Mouse (Mus musculus): ENCODE data around the gene Bdnf. TPM values are rescaled to one million over a fixed set of nuclear protein-coding genes. Genes with fewer than 3 reads are reported as not detected.

Gene Bdnf
- polyA plus RNA-seq (2012; rRNA removed), result 4.7 and 4.8 TPM in 2 replicates

DNA sequence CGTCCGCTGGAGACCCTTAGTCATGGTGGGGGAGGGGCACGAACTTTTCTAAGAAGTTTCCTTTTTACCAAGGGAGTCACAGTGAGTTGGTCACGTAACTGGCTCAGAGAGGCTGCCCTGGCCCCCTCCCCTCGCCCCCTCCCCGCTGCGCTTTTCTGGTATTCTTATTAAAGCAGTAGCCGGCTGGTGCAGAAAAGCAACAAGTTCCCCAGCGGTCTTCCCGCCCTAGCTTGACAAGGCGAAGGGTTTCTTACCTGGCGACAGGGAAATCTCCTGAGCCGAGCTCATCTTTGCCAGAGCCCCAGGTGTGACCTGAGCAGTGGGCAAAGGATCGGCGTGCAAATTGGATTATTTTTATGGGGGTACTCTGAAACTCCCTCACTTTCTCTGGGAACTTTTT is at the start of gene Bdnf:
Bdnf (plus strand) TSS at position 169 of the 400 bp plus-strand sequence.
- 1% methylated on average over 15 of the region's 15 CpGs for WGBS
- no peak within 1 kb of the TSS for H3K4me3 ChIP-seq (replicated peaks; ENCODE audit: extremely low read depth, low read depth, low read length)

DNA sequence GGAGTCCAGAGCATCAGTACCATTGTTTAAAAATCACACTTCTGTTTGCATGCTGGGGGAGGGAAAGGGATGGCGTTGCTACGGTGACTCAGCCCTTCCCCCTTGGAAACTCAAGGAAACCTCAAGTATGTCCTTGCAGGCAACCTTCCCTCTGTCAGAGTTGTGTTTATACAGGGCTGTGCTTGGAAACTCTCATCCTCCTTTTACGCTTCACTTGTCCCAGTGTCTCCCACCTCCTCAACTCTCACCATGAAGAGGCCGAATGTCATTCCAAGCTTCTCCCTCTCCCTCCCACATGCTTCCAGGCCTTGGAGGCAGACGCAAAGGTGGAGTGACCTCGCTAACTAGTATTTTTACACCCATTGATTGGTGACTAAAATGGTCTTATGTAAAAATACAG is 47.6 kb upstream of the Bdnf start:
- TF ChIP-seq POLR2A (IDR thresholded peaks at IDR 0.05; ENCODE audit: borderline replicate concordance, extremely low read depth, low read depth, low read length), result no peak
- TF ChIP-seq CTCF (IDR thresholded peaks at IDR 0.05; ENCODE audit: insufficient read depth, low read length), result no peak
- DNase-seq, result no peak
- Histone ChIP-seq H3K4me1 (ENCODE audit: control insufficient read depth, insufficient read depth, low read length) (no peaks in the 10 kb centered on the region), H3K4me3 (replicated peaks; ENCODE audit: extremely low read depth, low read depth, low read length) (no peak overlapping the region)
- 60% methylated on average over 6 of the region's 6 CpGs for WGBS

More for the DNA sequence above, at the start of gene Bdnf:
- no peaks in the 10 kb centered on the region for H3K4me1 ChIP-seq (ENCODE audit: control insufficient read depth, insufficient read depth, low read length)
- no peak for DNase-seq
- TF ChIP-seq POLR2A (IDR thresholded peaks at IDR 0.05; ENCODE audit: borderline replicate concordance, extremely low read depth, low read depth, low read length) (no peak), CTCF (IDR thresholded peaks at IDR 0.05; ENCODE audit: insufficient read depth, low read length) (no peak)

DNA sequence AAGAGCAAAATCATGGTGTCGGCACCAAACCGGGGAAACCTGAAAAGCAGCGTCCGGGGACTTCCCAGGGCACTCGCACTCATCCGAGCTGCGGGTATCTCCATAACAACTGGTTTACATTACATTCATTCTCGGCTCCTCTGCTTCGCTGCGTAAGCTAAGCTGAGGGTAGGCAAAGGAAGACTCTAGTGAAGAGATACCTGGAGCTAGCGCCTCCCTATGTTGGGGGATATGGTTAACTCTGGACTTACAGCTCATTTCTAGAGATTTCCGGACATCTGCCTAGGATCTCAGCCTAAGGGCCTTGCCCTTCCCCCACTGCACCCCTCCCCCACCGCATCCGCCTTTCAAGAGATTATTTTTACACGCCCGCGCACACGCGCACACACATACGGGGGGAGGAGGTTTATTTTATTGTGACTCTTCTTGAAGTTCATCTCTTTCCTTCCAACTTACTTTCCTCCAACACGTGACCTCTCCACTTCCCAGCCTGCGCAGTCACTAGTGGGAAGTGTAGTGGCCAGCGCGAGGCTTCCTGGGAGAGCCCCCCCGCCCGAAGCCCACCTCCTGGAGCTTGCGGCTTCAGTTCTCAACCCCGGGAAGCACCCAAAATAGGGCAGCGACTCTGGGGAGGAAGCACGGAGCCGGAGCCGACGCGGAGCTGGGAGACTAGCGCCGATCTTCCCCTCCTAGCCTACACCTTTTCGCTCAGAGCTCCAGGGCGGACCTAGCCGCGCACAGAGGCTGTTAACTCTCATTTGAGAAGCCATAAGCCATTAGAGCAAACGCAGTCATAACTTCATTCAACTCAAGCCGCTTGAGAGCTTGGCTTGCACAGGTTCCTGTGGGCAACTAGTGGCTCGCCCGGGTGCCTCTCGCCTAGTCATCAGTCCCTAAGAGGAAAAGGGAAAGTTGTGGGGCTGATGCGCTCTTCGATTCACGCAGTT is 718 bp upstream of the Bdnf start:
- H3K4me1 ChIP-seq (ENCODE audit: control insufficient read depth, insufficient read depth, low read length), result no peaks in the 10 kb centered on the region
- WGBS, result 2% methylated on average over 48 of the region's 48 CpGs
- no peak for TF ChIP-seq CTCF (IDR thresholded peaks at IDR 0.05; ENCODE audit: insufficient read depth, low read length)
- H3K4me3 ChIP-seq (replicated peaks; ENCODE audit: extremely low read depth, low read depth, low read length), result no peak overlapping the region
- DNase-seq, result no peak

DNA sequence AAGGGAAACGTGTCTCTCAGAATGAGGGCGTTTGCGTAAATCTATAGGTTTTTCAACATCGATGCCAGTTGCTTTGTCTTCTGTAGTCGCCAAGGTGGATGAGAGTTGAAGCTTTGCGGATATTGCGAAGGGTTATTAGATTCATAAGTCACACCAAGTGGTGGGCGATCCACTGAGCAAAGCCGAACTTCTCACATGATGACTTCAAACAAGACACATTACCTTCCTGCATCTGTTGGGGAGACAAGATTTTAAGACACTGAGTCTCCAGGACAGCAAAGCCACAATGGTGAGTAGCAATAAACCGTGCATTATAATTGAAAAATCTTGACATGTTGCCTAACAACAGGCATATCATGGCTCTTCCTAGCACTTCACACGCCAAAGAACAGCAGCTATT is 551 bp downstream of the Bdnf start:
- DNase-seq, result no peak
- H3K4me3 ChIP-seq (replicated peaks; ENCODE audit: extremely low read depth, low read depth, low read length), result no peak overlapping the region
- 13% methylated on average over 11 of the region's 11 CpGs for WGBS
- TF ChIP-seq CTCF (IDR thresholded peaks at IDR 0.05; ENCODE audit: insufficient read depth, low read length), result no peak
- TF ChIP-seq POLR2A (IDR thresholded peaks at IDR 0.05; ENCODE audit: borderline replicate concordance, extremely low read depth, low read depth, low read length), result no peak
- H3K4me1 ChIP-seq (ENCODE audit: control insufficient read depth, insufficient read depth, low read length), result no peaks in the 10 kb centered on the region

DNA sequence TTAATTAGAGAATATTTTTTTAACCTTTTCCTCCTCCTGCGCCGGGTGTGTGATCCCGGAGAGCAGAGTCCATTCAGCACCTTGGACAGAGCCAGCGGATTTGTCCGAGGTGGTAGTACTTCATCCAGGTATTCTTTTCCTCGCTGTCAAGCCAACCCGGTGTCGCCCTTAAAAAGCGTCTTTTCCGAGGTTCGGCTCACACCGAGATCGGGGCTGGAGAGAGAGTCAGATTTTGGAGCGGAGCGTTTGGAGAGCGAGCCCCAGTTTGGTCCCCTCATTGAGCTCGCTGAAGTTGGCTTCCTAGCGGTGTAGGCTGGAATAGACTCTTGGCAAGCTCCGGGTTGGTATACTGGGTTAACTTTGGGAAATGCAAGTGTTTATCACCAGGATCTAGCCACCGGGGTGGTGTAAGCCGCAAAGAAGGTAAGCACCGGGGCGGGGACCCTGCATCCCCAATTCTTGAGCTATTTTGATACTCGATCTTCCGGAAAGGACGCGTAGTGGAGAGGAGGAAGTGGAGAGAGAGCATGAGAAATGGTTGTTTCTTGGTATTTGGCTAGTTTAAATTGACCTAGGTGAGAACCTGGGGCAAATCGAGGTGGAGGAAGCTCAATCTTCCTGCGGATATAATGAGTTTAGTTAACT is 1.6 kb downstream of the Bdnf start:
- 3% methylated on average over 29 of the region's 29 CpGs for WGBS
- TF ChIP-seq POLR2A (IDR thresholded peaks at IDR 0.05; ENCODE audit: borderline replicate concordance, extremely low read depth, low read depth, low read length), result no peak
- no peak for TF ChIP-seq CTCF (IDR thresholded peaks at IDR 0.05; ENCODE audit: insufficient read depth, low read length)
- Histone ChIP-seq H3K4me1 (ENCODE audit: control insufficient read depth, insufficient read depth, low read length) (no peaks in the 10 kb centered on the region), H3K4me3 (replicated peaks; ENCODE audit: extremely low read depth, low read depth, low read length) (no peak overlapping the region)
- DNase-seq, result no peak

DNA sequence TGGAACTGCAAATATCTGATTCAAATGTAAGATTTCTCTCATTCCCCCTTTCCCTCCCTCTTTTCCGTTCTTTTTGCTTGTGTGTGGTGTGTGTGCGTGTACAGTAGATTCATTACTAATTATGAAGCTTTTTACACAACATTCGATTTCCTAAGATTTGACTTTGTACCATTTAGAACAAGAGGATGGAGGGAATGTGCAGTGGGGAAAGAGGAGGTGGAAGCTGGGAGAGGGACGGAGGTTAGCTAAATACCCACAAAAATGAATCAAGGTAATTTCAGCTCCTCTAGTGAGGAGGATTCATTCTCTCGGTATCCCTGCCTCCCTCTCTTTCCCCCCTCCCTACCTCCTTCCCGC is 2.1 kb downstream of the Bdnf start:
- Histone ChIP-seq H3K4me1 (ENCODE audit: control insufficient read depth, insufficient read depth, low read length) (no peaks in the 10 kb centered on the region), H3K4me3 (replicated peaks; ENCODE audit: extremely low read depth, low read depth, low read length) (no peak overlapping the region)
- no peak for DNase-seq
- WGBS, result 3% methylated on average over 5 of the region's 6 CpGs
- TF ChIP-seq CTCF (IDR thresholded peaks at IDR 0.05; ENCODE audit: insufficient read depth, low read length), result no peak
- TF ChIP-seq POLR2A (IDR thresholded peaks at IDR 0.05; ENCODE audit: borderline replicate concordance, extremely low read depth, low read depth, low read length), result no peak

DNA sequence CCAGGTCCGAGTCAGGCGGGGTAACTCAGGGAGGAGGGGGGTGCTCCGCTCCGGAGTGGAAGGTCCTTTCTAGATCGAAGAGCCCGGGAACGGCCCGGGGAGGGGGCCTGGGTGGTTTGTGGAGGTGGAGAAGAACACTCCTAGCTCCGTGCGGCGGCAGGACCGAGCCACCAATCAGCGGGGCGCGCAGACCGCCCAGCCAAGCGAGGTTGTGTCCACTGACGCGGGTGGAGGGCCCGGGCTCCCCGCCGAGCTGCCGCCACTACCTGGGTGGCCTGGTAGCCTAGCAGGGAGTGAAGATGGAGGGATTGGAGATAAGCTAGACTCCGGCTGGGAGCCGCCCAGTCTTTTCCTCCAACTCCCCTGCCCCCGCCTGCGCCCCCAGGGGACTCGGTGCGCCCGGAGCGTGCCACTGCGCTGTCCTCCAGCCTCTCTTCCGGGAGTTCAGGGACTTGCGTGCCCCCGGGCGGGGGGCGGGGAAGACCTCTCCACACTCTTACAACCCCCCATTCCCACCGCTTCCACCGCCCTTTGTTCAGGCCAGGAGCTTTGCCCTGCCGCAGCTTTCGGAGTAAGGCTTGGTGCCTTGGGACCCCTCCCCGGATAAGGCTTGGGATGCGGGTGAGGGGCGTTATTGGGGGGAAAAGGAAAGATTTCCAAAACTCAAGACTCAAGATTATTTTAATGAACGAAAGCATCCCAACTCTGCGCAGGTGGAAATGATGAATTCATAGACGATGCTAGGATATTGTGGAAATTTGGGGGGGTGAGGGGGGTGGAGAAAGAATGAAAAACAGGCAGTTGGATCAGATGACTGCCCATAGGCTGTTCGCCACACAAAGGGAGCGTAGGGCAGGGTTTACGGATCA is 3.0 kb downstream of the Bdnf start:
- 3% methylated on average over 50 of the region's 50 CpGs for WGBS
- Histone ChIP-seq H3K4me3 (replicated peaks; ENCODE audit: extremely low read depth, low read depth, low read length) (no peak overlapping the region), H3K4me1 (ENCODE audit: control insufficient read depth, insufficient read depth, low read length) (no peaks in the 10 kb centered on the region)
- DNase-seq, result no peak
- no peak for TF ChIP-seq CTCF (IDR thresholded peaks at IDR 0.05; ENCODE audit: insufficient read depth, low read length)
- no peak for TF ChIP-seq POLR2A (IDR thresholded peaks at IDR 0.05; ENCODE audit: borderline replicate concordance, extremely low read depth, low read depth, low read length)

DNA sequence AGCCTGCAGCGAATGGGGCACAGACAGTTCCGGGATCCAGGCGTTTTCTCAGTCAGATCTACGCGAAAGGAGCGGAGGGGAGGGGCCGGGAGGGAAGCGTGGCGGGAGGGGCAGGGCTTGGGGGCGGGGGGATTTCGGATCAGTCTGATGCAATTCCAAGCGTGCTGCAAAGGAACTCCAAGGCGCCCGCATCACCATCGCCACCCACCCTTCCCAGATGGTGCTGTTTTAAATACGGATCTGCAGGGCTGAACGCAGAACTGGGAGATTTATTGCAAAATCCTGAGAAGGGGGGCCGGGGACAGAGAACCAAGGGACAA is 3.5 kb downstream of the Bdnf start:
- WGBS, result under 1% methylated on average over 17 of the region's 18 CpGs
- DNase-seq, result no peak
- TF ChIP-seq POLR2A (IDR thresholded peaks at IDR 0.05; ENCODE audit: borderline replicate concordance, extremely low read depth, low read depth, low read length) (no peak), CTCF (IDR thresholded peaks at IDR 0.05; ENCODE audit: insufficient read depth, low read length) (no peak)
- Histone ChIP-seq H3K4me1 (ENCODE audit: control insufficient read depth, insufficient read depth, low read length) (no peaks in the 10 kb centered on the region), H3K4me3 (replicated peaks; ENCODE audit: extremely low read depth, low read depth, low read length) (no peak overlapping the region)

DNA sequence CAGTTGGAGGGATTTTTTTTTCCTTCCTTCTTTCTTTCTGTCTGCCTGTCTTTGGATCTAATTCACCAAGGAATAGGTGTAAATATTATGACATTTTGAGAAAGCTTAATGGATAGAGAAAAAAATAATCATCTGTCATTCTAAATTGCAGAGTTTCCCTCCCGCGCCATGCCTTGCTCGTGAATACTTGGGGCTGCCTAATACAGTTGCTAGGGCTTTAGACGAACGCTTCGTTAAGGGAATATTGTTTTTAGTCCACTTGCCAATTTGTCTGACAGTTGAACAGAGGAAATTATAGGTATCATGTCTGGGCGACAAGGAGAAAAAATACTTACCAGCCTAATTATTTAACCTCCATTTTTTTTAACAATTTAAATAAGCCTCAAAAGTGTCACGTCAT is 4.0 kb downstream of the Bdnf start:
- TF ChIP-seq CTCF (IDR thresholded peaks at IDR 0.05; ENCODE audit: insufficient read depth, low read length), result no peak
- TF ChIP-seq POLR2A (IDR thresholded peaks at IDR 0.05; ENCODE audit: borderline replicate concordance, extremely low read depth, low read depth, low read length), result no peak
- 5% methylated on average over 8 of the region's 8 CpGs for WGBS
- H3K4me3 ChIP-seq (replicated peaks; ENCODE audit: extremely low read depth, low read depth, low read length), result no peak overlapping the region
- no peaks in the 10 kb centered on the region for H3K4me1 ChIP-seq (ENCODE audit: control insufficient read depth, insufficient read depth, low read length)
- DNase-seq, result no peak

All from lung, adult 2 months (tissue).